Mouse (Mus musculus) regulatory T cell (primary cell): ENCODE data around the gene Chd6.

ENCODE experiments used
- in situ Hi-C: fragments of 300-600 bp; cut with MboI, MseI; formaldehyde crosslinking; loops from one replicate; pipeline ENCODE4 v1.15.1; 2025; ENCODE audit warnings: high pct_unique_total_duplicates

Gene Chd6

DNA sequence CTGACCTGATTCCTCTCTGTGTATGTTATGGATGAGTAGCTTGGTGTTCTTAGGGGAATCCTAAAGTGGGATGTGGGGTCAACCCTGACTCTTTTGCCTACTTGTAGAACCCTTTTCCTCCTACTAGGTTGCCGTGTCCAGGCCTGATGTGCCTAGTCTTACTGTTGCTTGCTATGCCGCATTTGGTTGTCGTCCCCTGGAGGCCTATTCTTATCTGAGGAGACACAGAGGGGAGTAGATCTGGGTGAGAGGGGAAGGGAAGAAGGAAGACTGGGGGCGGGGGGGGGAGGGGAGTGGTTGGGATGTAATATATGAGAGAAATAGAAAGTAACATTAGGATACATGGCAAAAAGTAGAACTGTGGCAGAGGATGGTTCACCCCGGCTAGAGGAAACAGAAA lies 33.3 kb downstream of the Chd6 start:
- in situ Hi-C loops: no loop called here

DNA sequence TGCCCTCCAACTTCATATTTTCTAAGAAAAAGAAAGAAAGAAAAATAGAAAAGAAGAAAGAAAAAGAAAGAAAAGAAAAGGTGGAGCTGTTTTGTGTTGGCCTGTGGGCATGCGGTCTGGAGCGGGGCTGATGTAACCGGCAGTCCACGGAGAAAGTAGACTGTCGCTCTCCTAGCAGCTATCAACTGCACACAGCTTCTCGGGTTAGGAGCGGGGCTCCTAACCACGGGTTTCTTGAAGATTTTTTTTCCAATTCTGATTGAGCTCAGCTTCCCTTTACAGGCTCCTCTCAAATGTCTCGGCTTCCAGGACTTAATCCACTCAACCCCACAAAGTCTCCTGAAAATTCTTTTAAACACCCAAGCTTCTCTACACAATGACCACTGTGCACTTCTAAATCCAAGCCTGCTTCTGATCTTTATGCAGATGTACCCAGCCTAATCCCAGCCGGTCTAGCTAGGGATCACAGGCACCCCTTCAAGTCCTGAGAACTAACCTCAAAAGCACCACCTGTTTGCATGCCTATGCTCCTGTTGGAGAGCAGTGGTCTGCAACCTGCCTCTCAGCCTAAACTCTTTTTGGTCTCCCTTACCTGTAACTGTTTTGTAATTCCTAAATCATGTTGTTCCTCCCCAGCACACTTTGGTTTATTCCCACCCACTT lies 42.6 kb downstream of the Chd6 start:
- in situ Hi-C loops: no loop called here

DNA sequence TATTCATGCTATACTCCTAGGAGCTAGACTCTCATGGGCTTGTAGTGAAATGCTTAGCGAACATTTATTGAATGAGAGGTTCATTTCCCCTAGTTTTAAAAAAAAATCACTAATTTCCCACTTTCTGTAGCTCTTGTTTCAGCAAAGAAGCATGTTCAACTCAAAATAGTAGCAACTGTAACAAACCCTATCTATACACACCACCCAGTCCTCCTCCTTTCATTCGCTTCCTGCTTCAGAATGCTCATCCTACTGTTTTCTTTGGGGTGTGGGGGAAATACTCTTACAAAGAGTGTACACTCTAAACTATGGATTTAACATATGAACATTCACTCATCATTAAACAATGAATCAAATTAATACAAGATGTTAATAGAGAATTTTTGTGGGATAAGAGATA lies 43.3 kb downstream of the Chd6 start:
- in situ Hi-C loops: no loop called here

DNA sequence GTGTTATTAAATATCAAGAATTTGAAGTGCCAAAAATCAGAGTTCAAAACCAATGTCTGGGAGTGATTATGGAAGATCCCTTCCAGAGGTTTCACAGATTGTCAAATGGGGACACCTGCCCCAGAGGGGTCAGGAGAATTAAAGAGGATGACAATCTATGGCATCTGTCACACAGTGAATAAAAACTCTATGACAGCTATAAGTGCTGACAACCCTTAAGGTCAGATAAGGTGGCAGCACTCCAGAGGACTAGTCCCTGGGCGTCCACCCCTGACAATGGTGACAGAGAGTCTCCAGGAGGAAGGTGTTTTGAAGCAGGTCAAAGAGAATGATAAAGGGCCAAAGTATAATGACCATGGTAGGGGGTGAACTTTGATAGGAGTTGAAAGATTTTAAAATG lies 44.0 kb downstream of the Chd6 start:
- in situ Hi-C loops: no loop called here

DNA sequence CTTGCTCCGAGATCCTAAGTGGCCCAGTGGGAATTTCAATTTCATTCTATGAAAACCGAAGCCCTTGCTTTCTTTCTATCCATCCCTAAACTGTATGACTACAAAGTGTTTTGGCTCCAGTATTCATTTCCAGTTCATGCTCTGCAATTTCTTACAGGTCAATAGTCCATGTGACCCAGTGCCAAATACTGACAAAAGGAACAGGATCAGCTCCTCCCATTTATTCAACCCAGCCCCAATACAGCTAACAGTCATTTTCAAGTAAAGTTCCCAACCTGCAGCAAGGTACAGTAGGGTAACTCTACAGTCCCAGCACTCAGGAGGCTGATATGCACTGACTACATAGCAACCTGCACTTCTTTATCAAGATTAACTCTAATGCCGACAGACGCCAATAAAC lies 50.0 kb downstream of the Chd6 start:
- in situ Hi-C loops: no loop called here

DNA sequence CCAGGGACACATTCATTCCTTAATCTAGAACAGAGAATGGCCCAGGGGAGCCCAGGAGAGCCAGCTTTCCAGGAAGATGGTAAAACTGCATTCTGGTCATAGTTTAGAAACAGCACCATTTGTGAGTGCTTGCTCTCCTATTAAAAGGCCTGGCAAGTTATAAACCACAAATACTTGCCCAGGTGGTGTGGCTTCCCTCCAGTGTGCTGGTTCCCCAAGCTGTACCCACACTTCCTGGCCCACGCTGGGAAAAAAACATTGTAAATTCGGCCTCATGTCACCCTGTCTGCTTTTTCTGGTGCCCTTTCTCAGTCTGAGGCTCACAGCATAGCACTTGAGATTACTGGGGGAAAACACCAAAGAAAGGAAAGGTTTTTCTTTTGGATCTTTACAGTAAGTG lies 55.1 kb downstream of the Chd6 start:
- in situ Hi-C loops: no loop called here

DNA sequence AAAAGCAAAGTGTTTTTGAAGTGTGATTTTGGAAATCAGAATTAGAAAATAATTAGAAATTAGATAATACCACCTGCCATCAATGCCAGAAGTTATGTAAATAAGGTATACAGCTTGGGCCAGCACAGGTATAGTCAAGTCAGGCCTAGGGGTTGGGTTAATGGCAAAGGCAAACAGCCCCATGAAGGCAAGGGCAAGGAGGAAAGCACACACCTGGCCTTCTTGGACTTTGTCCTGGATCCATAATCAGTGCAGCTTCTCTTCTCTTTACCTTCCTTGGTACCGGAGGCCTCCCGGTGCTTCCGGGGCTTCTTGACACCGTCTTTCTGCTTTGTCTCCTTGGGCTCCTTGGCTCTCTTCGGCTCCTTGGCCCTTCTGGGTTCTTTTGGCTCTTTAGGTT lies 56.7 kb downstream of the Chd6 start:
- in situ Hi-C loops: no loop called here

DNA sequence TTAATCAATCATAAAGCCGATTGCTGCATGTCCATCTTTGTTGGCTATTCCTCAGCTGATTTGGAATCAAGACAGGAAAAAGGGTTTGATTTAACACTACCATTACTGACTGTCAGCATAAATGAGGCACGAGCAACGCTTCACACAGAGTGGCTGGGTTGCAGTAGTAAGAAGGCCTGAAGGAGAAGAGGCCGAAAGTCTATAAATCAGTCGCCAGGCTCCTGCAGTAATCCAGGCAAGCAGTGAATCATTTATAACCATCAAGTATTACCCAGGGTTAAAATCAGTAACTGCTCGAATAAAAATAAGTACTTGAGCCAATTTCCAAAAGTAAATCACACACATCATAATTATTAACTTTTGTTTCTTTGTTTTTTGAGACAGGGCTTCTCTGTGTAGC lies 59.4 kb downstream of the Chd6 start:
- in situ Hi-C loops: no loop called here

DNA sequence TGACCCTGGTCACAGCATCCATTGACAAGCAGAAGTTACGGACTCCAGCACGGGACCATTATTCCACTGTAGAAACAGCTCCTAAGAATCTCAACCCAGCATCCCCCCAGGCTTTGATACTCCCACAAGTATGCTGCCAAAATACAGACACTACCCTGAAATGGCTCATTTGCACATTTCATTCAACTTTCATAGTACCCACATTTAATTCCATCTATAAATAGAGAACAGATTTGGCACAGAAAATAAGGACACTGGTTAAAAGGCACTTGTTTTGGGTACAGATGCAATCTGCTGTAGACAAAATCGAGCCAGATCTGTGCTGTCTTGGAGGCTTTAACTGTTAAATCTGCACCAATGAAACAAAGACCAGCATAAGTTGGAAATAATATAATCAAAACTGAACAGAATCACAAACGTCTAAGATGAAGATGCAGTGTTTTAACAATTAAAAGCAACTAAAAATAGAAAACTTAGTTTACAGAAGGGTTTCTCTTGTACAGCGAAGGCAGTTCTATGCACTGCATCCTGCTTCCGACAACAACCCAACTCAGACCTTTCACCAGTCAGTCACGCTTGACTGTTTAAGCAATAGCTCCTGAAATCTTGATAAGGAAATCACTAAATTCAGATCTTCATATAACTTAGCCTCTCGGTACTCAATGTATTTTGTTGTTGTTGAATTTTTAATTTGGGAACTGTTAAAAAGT lies 64.2 kb downstream of the Chd6 start:
- in situ Hi-C loops: no loop called here

DNA sequence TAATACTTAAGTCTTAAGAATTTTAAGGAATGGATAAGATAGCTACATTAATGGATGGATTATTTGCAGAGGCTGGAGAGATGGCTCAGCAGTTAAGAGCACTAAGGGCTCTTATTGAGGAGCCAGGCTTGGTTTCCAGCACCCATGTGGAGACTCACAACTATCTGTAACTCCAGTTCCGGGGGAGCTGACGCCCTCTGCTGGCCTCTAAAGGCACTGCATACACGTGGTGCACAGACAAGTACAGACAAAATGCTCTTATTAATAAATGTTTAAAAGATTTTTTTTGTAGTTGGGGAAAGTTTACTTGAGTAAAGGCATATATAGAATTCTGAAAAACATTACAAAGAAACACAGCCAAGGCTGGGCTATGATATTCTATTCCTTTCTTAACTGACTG lies 66.0 kb downstream of the Chd6 start:
- in situ Hi-C loops: no loop called here

DNA sequence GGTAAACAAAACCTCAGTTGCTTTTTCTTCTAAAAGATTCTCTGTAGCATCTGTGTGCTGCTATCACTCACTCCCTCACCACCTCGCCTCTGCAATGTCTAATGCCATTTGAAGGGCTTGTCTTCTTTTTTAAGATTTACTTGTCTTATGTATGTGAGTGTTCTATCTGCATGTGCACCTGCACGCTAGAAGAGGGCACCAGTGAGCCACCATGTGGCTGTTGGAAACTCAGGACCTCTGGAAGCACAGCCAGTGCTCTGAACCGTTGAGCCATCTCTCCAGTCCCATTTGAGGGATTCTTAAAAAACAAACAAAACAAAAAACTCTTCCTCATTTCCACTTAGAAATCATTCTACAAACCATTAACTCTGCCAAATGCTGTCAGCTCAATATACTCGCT lies 68.1 kb downstream of the Chd6 start:
- in situ Hi-C loops: no loop called here

DNA sequence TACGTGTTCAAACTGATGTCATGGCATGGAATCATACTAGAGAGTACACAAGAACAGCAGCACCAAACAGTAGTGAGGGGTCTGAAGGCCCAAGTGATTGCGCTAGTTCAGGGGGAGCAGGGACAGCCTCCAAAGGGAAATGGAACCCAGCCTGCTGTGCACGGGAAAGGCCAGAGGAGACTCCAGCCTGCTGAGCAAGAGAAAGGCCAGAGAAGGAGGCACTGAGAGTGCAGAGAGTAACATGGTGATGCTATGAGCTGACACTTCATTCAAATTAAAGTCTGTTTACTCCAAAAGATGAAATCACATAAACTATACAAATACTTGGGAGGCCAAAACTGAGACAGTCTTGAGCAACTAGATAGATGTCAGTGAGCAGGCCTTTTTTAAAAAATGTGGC lies 71.1 kb downstream of the Chd6 start:
- in situ Hi-C loops: no loop called here

DNA sequence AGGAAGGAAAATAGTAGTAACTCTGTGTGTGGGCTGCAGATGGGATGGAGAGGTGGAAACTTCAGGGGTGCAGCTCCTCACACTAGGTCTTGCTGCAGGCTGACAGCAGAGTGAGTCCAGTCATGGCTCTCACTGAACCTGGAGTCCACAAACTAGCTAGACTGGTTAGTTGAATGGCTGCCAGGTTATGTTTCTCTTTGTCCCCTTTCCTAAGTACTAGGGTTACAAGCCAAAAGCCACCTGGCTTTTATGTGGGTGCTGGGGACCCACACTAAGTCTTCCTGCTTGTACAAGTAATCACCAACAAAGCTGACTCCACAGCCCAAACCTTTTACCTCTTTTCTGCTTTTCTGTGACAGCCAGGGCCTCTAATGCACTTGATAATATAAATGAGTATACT lies 75.7 kb downstream of the Chd6 start:
- in situ Hi-C loops: no loop called here

DNA sequence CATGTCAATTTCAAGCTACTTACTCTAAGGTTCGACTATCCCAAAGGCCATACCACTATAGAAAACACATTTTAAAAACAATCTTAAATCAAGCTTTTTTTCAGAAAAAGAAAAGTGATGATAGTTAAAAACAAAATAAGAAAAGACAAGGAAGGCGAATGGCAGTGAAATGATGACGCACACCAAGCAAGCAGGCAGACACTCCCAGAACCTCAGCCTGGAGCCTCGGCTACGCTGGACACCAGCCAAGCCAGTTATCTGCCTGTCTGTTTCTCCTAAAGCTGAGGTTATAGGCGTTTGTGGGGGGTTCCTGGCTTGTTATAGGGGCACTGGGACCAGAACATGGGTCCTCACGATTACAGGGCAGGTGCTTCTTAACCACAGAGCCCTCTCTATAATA lies 76.5 kb downstream of the Chd6 start:
- in situ Hi-C loops: no loop called here

DNA sequence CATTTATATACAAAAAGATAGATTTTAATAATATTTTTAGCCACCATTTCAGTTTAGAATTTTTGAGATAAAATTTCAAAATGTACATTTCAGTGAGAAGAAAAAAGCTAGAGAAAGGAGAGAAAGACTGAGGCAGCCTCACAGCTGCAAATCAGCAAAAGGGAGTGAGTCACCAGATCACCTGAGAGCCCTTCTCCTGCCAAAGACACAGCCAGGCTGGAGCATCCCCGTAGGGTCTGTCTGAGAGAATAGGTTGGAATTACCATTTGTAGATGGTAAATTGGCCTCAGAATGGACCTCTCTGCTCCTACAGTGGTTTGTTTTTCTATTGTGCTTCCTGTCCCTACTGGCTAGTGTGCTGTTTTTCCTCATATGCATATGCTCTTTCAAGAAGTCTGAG lies 84.3 kb downstream of the Chd6 start:
- in situ Hi-C loops: no loop called here

DNA sequence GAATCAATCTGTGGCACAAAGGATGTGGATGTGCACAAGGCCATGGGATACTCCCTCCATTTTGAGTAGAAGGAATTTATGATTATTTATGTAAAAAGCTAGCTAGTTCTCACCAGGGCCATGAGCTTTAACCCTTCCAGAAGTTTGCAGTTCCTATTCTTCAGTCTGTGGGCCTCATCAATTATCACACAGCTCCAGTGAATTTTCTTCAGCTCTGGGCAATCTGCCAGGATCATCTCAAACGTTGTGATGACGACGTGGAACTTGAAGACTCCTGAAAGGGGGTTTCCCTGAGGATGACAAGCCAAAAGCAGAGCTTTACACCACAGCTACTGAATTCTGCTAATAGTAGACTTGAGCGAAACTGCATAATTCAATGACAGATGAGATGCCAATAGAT lies 91.0 kb downstream of the Chd6 start:
- in situ Hi-C loops: loop anchor here (5.0 kb wide), 1 partner anchor 79 kb away; no protein-coding TSS in a partner anchor

DNA sequence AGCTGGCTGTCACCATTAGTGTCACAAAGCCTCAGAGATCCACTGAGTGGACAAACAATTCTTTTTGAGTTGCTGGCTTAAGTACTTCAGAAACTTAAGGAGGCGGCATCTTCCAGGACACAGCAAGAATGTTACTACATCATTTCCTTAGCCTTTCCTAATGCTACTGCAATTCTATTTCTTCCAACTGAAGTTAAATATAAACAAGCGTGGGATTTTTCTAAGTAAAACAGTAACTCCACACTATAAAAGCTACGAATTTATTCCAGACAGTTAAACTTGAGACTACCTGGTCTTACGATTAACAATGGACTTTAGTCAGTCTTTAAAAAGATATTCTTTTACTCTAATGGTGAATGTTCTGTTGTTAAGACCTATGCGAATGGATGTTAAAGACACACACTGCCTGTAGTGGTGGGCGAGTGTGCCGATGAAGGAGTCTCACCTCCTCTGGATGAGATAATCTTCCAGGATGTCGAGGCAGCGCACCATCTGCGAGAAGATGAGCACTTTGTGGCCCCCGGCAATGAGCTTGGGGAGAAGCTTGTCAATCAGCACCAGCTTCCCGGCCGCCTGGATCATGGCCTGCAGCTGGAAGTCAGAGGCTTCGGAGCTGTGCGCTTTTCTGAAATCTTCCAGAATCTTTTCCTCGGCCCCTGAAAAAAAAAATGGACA lies 96.2 kb downstream of the Chd6 start:
- in situ Hi-C loops: no loop called here

DNA sequence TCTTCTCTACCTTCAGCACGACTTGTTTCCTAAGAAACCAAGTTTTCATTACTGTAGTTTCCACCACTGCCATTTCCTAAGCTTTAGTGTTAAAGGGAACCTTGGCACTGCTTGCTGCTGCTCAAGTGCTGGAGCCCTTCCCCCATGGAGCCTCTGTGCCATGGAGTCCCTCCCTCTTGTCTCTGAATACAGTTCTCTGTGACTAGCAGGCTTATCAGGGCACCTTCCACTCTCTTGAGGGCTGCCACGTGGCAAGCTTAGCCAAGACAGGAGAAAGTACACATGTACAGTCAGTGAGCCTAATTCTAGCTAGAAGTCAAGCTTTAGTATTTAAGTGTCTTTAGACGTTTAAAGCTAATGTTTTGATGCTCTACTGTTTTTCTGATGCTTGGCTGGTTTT lies 104.5 kb downstream of the Chd6 start:
- in situ Hi-C loops: no loop called here

DNA sequence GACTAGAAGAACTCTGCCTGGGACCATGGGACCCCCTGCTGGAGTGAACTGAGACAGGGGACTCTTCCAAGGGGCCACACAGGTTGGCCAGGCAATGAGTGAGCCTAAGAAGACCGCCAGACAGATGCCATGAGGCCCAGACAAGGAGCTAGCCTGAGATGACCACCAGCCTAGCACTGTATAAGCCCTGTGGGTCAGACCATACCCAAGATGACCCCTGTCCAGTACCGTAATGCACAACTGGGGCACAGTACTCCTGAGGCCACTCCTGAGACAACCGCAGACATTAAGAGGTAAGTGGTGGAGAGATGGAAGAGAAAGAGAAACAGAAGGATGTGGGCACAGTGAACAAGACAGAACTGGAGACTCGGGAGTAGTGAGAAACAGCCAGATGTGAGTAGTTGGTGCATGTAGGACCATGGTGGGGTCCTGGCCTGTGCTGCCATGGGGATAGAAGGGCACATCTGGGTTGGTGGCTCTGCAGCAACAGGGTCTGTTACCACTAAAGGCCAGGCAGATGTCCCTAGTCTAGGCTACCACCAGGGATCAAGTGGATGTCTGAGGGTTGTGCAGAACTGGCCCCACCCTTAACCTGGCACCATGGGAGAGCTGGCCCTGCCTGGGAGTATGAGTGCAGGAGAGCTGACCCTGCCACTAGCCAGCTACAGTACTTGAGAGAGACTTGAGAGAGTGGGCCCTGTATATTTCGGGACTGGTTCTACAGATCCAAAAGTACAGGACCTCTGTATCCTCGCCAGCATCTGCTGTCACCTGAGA lies 111.7 kb downstream of the Chd6 start:
- in situ Hi-C loops: no loop called here

DNA sequence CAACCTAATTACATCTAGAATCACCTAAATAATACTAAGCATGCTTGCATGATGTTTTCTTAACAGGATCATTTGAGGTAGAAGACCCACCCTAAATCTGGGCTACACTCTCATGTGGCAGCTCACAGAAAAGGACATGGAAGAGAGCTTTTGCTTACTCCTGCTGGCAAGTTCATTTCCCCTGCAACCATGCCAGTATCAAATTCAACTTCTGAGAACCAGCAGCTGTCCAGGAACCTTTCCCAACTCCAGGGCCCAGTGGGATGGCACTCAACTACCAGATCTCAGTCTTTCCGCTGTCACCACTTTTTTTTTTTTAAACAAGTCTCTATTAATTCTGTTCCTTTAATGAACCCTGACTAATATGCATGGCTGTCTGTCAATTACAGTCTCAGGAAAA lies 114.7 kb downstream of the Chd6 start:
- in situ Hi-C loops: no loop called here

DNA sequence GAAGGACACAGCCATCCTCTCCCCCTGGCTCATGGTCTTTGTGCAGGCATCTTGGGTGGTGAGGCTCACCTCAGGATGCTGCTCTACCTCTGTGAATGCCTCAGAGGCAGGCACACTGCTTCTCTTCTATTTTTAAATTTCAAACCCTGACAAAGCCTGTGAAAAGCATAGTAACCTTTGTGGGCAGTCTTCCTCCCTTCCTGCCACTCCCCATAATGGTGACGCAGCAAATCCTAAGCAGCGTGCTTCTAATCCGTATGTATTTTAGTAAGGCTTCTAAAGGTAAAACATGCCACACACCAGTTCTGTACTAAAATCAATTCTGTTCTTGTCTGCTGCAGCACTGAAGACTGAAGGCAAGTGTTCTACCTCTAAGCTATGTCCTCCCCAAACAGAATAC lies 116.4 kb downstream of the Chd6 start:
- in situ Hi-C loops: no loop called here

DNA sequence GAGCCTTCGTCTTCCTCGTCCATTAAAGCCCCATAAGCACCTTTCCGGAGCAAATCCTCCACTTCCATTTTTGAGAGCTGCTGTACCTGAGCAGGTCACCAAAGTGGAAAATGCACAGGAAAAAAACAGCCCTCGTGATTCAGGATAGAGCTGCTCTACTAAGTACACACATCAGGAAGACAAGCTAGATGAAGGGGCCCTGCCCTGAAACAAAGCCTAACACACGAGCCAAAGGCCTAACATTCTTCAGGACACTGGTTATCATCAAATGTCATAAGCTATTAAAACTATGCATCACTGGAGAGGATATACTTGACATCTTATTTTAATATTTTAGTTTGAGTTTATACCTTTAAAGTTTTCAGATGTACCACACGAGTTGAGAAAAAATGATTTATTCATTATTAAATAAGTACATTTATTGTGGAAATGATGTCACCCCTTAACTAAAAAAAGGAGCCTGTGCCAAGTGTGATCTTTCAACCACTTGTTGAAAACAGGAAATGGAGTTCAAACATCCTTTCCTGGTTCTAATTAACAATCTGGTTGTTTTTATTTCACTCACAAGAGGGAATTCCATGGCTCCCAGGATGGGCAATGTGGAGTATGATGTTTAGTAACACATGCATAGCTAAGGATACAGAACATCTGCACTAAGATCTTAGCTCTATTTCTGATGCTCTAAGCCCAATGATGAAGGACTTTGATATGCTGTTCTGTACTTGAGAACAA lies 118.4 kb downstream of the Chd6 start:
- in situ Hi-C loops: no loop called here
